Mouse (Mus musculus): Measurements from ENCODE around the gene Myb.

DNA sequence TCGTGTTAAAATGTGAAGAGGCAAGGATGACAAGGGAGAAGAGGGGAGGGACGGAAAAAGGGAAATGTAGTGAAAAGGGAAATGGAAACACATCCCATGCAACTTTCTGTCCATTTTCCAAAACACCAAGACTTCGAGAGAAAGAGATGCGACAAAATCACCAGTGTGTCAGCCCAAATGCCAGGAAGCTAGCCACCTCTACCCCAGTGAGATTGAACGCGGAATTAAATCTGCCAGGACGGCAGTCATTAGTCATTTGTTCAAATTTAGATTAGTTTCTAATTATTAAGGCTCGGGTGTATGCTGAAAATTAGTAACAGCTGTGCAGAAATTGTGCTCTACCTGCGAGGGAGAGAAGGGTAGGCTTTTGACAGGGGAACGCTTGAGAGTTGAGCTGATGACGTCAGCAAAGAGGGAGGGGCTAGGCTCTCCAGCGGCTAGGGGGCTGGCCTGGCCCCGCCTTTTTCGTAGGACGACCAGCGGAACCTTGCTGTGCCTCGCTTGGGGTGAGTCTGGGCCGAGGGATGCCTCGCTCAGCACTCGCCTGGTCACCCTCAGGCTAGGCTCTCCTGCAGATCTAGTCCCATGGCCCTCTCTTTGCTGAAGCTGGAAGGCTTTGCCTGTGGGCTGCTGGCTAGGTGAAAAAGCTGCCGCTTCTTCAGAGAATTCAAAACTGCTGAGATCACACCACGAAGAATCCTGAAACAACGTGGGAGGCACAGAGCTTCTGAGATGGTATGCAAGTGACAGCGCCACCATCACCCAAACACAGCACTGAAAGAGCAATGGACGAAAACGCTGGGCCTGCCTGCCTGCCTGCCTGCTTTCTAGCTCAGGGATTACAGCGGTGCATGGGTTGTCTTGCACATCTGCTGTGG lies 15.9 kb downstream of the Myb start:
- no peak for TF ChIP-seq POLR2A (IDR thresholded peaks at IDR 0.05; ENCODE audit: low read depth, low read length)
- no peak for TF ChIP-seq CTCF (IDR thresholded peaks at IDR 0.05; ENCODE audit: extremely low read depth, insufficient read length, insufficient replicate concordance, low read depth, low read length)
